Mouse (Mus musculus) limb, embryonic 11.5 days (tissue): ENCODE results near the gene Zmiz1. TPM values are rescaled to one million over a fixed set of nuclear protein-coding genes. Genes with fewer than 3 reads are reported as not detected.

Source experiments
- ATAC-seq: fragments of 200-750 bp; cut with Nextera tagmentation; 2 replicates; pipeline ENCODE4 v1.8.0; 2017; ENCODE audit warnings: low read depth; ENCODE audit not compliant: insufficient number of reproducible peaks, low FRiP score, low TSS enrichment
- DNase-seq: peaks from one replicate; pipeline ENCODE4 v3.0.0-alpha.2; 2015; ENCODE audit warnings: low spot score
- H3K27ac ChIP-seq: fragments of 300-500 bp; sonication (generic); replicated peaks from 2 replicates; pipeline ENCODE4 v1.5.1; 2014; ENCODE audit warnings: low read depth, mild to moderate bottlenecking, low read length
- H3K27me3 ChIP-seq: fragments of 300-500 bp; sonication (generic); 2 replicates; pipeline ENCODE4 v1.6.1; 2014; ENCODE audit warnings: mild to moderate bottlenecking, low read length, mixed read lengths; ENCODE audit not compliant: control insufficient read depth, insufficient read depth
- H3K36me3 ChIP-seq: fragments of 300-500 bp; sonication (generic); 2 replicates; pipeline ENCODE4 v1.6.1; 2014; ENCODE audit warnings: mild to moderate bottlenecking, low read length, moderate library complexity, mixed read lengths; ENCODE audit not compliant: control insufficient read depth, insufficient read depth
- H3K4me1 ChIP-seq: fragments of 300-500 bp; sonication (generic); 2 replicates; pipeline ENCODE4 v1.6.1; 2014; ENCODE audit warnings: low read length, mixed read lengths; ENCODE audit not compliant: control insufficient read depth, insufficient read depth
- H3K4me2 ChIP-seq: fragments of 300-500 bp; sonication (generic); 2 replicates; pipeline ENCODE4 v1.6.1; 2014; ENCODE audit warnings: low read depth, mild to moderate bottlenecking, moderate library complexity; ENCODE audit not compliant: severe bottlenecking
- H3K4me3 ChIP-seq: fragments of 300-500 bp; sonication (generic); 2 replicates; pipeline ENCODE4 v1.5.1; 2014; ENCODE audit warnings: low read depth, low read length
- H3K9ac ChIP-seq: fragments of 300-500 bp; sonication (generic); 2 replicates; pipeline ENCODE4 v1.6.1; 2014; ENCODE audit warnings: mild to moderate bottlenecking, low read length
- H3K9me3 ChIP-seq: fragments of 300-500 bp; sonication (generic); 2 replicates; pipeline ENCODE4 v1.6.1; 2016; ENCODE audit warnings: low read length; ENCODE audit not compliant: control insufficient read depth
- WGBS: fragments of 180-500 bp; shearing (Covaris S2); extraction: QIAGEN DNeasy Blood & Tissue Kit; methylation state at CpG from one replicate; pipeline ENCODE4 v1.1.7; 2014; 5-methylcytosine and 5-hydroxymethylcytosine counted together
- polyA plus RNA-seq: library from polyadenylated mRNA; unstranded; fragments of >200 nt; fragmentation: Nextera tagmentation; extraction: Ambion mirVana; gene quantifications from 2 replicates; pipeline ENCODE4 v1.2.1, GENCODE M21; 2014

Zmiz1 gene
- polyA plus RNA-seq, 1 experiment from 2014 or later: 59.0 TPM

DNA sequence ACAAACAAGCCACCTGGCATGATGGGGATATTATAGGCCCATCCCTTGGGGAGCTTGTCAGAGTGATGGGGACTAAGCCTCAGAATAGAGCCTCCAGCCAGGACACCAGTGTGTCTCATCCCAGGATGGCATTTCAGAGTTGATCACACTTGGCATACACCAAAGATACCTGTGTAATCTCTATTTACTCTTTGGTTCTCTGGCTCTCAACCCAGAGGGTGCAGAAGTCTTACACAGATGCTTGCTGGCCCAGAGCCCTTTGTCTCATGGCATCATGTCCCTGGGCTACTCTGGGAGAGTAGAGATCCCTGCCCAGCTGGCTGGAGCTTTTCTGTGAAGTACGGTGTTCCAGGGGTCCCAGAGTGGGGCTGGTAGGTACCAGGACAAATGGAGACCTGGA, 78.4 kb downstream of the Zmiz1 start:
- Histone ChIP-seq H3K36me3 (peaks cover 7% of the 10 kb centered on the region), H3K4me1 (no peaks in the 10 kb centered on the region)

DNA sequence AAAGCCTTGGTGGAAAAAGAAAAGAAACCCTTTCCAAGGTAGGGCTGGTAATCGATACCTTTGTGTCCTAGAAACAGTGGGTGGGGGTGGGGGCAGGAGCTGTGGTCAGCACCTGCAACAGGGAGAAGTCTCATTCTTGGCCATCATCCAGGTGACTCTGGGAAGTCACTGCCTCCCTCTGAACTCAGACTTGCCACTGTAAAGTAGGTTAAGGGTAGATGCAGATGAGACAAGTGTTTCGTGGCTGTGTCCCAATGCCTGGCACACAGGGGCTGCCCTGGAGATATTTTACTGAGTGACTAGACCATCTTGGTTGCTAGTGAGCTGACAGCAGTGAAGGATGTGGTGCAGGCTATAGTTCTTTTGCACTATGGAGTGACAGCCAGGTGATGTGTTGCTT, 79.5 kb downstream of the Zmiz1 start:
- H3K4me1 ChIP-seq: no peaks in the 10 kb centered on the region
- H3K36me3 ChIP-seq: peaks cover 7% of the 10 kb centered on the region
- H3K27me3 ChIP-seq: no peaks in the 10 kb centered on the region
- H3K9ac ChIP-seq: no peak overlapping the region
- no peaks in the 10 kb centered on the region for H3K9me3 ChIP-seq
- no peak overlapping the region for H3K4me3 ChIP-seq
- no peak overlapping the region for H3K27ac ChIP-seq
- H3K4me2 ChIP-seq: no peak overlapping the region
- DNase-seq (no peak), ATAC-seq (no peak)
- WGBS: 93% methylated on average over 2 of the region's 2 CpGs

More for the DNA sequence above, 78.4 kb downstream of the Zmiz1 start:
- WGBS: 88% methylated on average over 1 of the region's 1 CpGs
- no peak overlapping the region for H3K4me2 ChIP-seq
- no peaks in the 10 kb centered on the region for H3K27me3 ChIP-seq
- no peak overlapping the region for H3K4me3 ChIP-seq
- no peak overlapping the region for H3K27ac ChIP-seq
- no peaks in the 10 kb centered on the region for H3K9me3 ChIP-seq
- no peak for ATAC-seq
- H3K9ac ChIP-seq: no peak overlapping the region
- DNase-seq: no peak

DNA sequence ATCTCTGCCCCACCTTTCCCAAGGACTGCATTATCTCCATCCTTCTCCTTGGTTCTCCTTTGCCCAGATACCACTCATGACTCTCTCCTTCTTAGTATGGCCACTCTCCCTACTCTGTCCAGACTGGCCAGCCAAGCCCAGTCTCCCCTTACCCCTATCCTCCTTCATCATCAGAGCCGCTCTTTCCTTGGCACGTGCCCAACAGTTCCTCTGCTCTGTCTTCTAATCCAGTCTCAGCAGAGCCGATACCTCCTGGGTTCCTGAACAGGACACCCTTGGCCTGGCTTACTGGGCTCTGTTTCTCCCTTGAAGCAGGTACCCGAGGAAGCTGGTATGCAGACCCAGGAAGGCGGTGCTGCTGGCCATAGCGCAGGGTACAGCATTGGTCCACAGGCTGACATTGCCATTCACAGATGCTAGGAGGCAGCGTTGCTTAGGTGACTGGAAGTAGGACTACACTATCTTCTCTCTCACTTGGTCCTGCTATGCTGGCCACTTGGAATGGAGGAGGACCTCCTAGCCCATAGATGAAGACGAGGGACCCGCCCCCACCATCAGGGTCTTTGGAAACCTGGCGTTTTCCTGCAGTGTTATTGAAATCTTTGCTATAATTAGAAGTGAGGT, 80.6 kb downstream of the Zmiz1 start:
- no peaks in the 10 kb centered on the region for H3K9me3 ChIP-seq
- H3K4me3 ChIP-seq: no peak overlapping the region
- H3K27ac ChIP-seq: no peak overlapping the region
- 84% methylated on average over 10 of the region's 10 CpGs for WGBS
- H3K9ac ChIP-seq: no peak overlapping the region
- no peak for ATAC-seq
- H3K36me3 ChIP-seq: peaks cover 7% of the 10 kb centered on the region
- H3K4me2 ChIP-seq: no peak overlapping the region
- no peaks in the 10 kb centered on the region for H3K4me1 ChIP-seq
- no peak for DNase-seq
- H3K27me3 ChIP-seq: no peaks in the 10 kb centered on the region

DNA sequence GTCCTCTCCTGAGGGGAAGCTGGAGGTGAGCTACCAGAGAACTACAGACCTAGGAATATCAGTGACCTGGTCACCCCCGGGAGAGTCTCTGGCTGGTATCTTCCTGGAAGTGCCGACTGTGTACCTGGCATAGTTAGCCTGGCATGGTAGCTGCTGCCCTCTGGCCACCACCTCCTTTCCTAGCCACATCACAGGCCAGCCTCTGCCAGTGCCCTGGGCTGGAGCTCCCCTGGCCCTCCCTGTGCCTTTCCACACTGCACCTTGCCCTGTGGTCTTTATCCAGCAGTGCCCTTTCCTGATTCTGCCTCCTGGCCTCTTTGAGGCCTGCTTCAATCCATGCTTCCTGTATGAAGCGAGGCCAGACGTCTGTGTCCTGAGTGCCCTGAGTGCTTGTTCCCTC, 81.2 kb downstream of the Zmiz1 start:
- Histone ChIP-seq H3K4me2 (no peak overlapping the region), H3K4me1 (no peaks in the 10 kb centered on the region), H3K27me3 (no peaks in the 10 kb centered on the region), H3K9ac (no peak overlapping the region), H3K9me3 (no peaks in the 10 kb centered on the region), H3K27ac (no peak overlapping the region; the same call in 1 of the 2 replicates), H3K36me3 (peaks cover 7% of the 10 kb centered on the region), H3K4me3 (no peak overlapping the region)
- DNase-seq: no peak
- ATAC-seq: no peak
- 82% methylated on average over 4 of the region's 4 CpGs for whole genome bisulfite sequencing

DNA sequence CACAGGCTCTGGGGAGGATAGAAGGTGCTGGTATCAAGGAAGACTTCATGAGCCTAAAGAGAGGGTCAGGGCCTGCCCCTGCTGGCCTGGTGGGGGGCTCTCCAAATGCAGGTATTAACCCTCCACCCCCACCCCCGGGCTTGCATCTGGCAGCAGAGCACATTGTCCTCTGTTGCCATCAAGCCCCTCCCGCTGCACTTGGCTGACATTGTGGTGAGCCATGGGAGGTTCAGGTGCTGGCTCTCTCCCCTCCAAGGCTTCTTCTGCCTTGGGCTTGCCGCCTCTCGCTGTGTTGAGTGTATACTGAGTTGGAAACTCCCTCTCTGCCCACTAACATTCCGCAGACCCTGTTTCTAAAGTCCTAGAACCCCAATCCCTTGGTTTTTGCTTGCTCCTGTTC, 82.2 kb downstream of the Zmiz1 start:
- Histone ChIP-seq H3K4me2 (no peak overlapping the region), H3K4me3 (no peak overlapping the region), H3K36me3 (peaks cover 9% of the 10 kb centered on the region), H3K4me1 (peaks cover 4% of the 10 kb centered on the region), H3K9me3 (no peaks in the 10 kb centered on the region), H3K9ac (no peak overlapping the region), H3K27ac (no peak overlapping the region), H3K27me3 (no peaks in the 10 kb centered on the region)
- ATAC-seq (no peak), DNase-seq (no peak)
- 84% methylated on average over 5 of the region's 5 CpGs for WGBS

DNA sequence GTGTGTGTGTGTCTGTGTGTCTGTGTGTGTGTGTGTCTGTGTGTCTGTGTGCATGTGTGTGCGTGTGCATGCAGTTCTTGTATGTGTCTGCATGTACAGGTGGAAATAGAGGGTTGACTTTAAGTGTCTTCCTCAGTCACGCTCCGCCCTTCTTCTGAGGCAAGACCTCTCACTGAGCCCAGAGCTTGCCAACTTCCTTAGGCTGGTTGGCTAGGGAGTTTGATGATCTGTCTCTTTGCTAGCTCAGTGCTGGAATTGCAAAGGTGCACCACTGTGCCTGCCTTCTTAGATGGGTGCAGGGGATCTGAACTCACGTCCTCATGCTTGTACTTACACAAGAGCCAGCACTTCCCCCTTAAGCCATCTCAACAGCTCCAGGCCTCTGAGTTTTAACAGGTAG, 84.1 kb downstream of the Zmiz1 start:
- Histone ChIP-seq H3K4me2 (no peak overlapping the region), H3K9me3 (no peaks in the 10 kb centered on the region), H3K36me3 (peaks cover 2% of the 10 kb centered on the region; the same call in 1 of the 2 replicates), H3K4me3 (no peak overlapping the region), H3K9ac (no peak overlapping the region), H3K4me1 (peaks cover 23% of the 10 kb centered on the region), H3K27me3 (no peaks in the 10 kb centered on the region), H3K27ac (no peak overlapping the region)
- no peak for ATAC-seq
- WGBS: 94% methylated on average over 4 of the region's 4 CpGs
- no peak for DNase-seq

DNA sequence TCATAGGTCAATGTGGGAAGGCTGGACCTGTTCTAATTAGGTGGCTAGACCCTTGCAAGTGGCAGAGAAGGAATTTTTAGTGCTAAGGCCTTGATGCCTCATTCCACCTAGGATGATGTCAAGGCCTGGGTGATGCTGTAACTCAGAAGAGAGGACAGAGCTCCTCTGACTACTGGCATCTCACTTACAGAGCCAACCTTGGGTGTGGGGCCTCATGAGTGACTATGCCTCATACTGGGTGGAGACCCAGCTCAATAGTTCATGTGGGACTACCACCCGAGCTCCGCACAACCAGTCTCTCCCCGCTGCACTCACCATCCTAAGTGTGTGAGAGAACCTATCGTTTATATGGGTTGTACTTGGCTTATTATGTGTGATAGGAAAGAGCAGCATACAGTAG, 84.9 kb downstream of the Zmiz1 start:
- no peak overlapping the region for H3K4me2 ChIP-seq
- H3K4me1 ChIP-seq: peaks cover 31% of the 10 kb centered on the region
- peaks cover 2% of the 10 kb centered on the region; the same call in 1 of the 2 replicates for H3K36me3 ChIP-seq
- DNase-seq (no peak), ATAC-seq (no peak)
- no peaks in the 10 kb centered on the region for H3K27me3 ChIP-seq
- no peak overlapping the region for H3K9ac ChIP-seq
- WGBS: 94% methylated on average over 4 of the region's 4 CpGs
- H3K4me3 ChIP-seq: no peak overlapping the region
- no peaks in the 10 kb centered on the region for H3K9me3 ChIP-seq
- no peak overlapping the region for H3K27ac ChIP-seq

DNA sequence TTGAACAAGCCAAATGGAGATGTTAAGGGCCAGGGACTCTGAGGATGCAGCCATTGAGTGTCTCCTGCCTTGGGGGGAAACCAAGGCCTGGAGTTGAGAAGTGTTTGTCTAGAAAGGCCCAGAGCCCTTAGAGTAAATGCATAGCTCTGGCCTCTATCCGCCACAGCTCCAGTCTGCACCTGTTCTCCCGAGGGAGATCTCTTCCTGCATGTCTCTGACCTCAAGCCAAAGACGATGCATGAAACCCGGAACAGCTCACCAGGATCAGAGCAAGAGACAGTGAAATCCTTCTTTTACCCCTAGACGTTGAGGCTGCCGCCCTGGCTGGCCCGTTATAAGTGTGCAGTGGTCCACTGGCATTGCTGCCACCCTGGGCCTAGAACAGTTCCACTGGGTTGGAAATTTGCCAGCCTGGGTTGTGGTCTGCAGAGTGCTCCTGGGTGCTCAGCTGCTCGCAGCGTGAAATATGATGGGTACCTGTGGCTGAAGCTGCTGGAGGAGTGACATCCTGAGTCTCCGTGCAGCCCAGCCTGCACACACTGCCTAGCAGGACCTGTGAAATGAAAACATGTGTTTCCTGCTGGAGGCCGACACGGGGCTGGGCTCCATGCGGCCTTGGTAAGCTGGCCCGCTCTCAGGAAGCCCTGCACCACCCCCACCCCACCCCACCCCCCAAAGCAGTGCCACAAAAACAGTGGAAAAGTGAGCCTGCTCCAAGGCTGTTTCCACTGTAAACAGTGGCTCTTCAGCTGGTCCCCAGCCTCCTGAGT, 88.1 kb downstream of the Zmiz1 start:
- Histone ChIP-seq H3K4me1 (peaks cover 55% of the 10 kb centered on the region), H3K27ac (peak overlapping the region; percentile 38), H3K9ac (no peak overlapping the region; the same call in 1 of the 2 replicates), H3K4me2 (0 out of 2 replicates have a peak overlapping the region, but pooled peaks have one; percentile 16), H3K4me3 (no peak overlapping the region), H3K36me3 (peaks cover 2% of the 10 kb centered on the region; the same call in 1 of the 2 replicates), H3K9me3 (no peaks in the 10 kb centered on the region), H3K27me3 (no peaks in the 10 kb centered on the region)
- ATAC-seq (peak; percentile 78), DNase-seq (peak; percentile 71)
- WGBS: 41% methylated on average over 14 of the region's 14 CpGs
